Mouse (Mus musculus) layer of hippocampus, postnatal 36 days (tissue): ENCODE data around the gene Stk40. TPM values are rescaled to one million over a fixed set of nuclear protein-coding genes. Genes with fewer than 3 reads are reported as not detected.
A peak's percentile ranks its signal among the peaks of the same experiment; 100 is the strongest.

ENCODE experiments used
- DNase-seq, 2 experiments: peaks; one replicate each; pipeline ENCODE4 v3.0.0; 2022
- total RNA-seq, 2 experiments: library from RNA; stranded (reverse); gene quantifications; 2 replicates each; pipeline ENCODE4 v1.2.3; 2021

Gene Stk40
- total RNA-seq, 2 experiments from 2014 or later = 28.5 to 29.0 TPM

DNA sequence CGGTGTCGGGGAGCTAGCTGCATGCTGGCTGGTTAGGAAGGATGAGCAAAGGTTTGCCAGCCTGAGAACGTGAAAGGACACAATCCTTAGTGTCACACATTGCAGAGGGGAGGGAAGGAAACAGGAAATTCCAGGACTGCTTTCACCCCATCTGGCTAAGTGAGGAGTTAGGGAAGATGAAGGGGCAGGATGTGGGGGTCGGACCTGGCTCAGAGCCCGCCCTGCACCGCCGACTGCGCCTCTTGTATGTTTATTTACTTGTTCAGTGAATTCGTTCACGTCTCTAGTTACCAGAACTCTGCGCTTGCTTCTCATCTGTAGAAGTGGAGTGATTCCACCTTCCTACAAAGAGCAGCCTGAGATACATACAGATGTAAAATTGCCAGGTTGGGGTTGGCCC, 26.7 kb downstream of the Stk40 start:
- DNase-seq = no peak

DNA sequence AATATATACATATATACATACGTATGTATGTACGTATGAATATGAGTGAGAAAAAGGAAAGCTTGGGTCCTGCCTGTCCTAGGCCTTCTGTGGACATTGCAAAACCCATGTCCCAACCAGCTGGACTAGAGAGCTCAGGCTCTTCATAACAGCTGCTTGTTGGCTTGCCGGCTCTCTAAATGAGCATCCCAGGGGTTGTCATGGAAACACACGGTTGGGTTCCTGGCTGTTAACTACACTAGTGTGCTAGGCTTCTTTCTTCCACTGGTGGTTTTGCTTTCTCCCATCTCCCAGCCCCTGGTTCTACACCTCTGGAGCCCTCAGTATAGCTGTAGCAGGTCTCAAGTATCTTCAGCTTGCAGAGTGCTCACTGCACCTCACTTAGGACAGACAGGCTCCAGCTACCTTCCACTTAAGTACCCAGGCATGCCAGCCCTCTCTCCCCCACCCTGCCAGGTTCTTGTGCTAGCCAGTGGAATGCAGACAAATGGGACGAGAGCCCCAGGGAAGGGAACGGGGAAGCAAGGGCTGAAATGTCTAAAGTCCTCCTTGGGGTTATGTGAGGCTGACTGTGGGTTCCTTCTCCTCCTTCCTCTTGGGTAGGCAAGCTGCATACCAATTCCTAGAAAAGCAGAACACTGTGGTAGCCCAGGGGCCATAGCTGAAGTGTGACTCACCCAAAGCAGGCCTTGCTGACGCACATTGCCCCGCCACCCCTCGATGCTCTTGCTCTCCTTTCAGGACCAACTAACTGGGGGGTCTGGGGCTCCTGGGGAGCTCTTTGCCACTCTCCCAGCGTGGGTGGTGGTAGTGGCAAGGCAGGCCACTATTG, 27.7 kb downstream of the Stk40 start:
- DNase-seq = peak; percentile 34 to 51

DNA sequence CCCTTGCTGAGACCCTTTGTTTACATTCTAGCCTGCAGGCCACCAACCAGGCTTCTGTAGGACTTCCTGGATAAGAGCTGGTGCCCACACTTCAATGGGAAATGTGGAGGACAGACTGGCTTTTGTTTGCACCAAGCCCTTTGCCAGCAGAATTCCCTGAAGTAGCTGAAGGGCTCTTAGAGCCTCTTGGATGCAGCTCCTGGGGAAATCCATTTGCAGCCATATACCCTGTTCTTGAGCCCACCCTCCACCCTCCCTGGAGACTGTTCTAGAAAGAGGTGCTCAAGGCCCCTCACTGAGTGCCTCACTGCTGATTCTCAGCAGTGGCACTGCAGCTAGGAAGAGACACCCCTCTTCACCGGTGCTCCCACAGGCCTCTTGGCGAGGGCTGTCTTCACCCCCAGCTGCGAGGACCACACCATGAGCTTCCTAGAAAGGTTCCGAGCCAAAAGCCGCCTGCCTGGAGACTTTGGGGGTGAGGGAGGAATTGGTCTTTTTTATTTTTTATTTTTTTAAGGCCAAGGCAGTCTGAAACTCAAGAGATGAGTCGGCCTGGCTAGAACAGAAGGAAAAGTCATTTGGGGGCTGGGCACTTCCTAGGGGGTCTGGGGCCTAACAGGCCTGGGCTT, 29.0 kb downstream of the Stk40 start:
- DNase-seq = no peak

DNA sequence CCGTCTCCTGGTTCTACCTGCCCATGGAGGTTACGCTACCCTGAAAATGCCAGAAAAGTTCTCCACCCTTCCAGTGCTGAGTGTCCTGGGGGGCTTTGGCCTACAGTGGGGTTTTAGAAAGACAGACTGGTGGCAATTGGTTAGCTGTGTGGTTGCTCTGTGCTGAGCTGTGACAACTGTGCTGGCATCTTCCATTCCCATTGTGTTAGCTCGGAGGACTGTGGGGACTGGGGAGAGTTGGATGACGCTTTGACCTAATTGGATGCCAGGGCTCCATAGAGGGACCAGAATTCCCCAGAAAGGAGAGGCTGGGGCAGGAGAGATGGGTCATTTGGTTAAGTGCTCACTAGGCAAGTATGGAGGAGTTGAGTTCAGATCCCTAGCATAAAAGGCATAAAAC, 30.5 kb downstream of the Stk40 start:
- DNase-seq = no peak

DNA sequence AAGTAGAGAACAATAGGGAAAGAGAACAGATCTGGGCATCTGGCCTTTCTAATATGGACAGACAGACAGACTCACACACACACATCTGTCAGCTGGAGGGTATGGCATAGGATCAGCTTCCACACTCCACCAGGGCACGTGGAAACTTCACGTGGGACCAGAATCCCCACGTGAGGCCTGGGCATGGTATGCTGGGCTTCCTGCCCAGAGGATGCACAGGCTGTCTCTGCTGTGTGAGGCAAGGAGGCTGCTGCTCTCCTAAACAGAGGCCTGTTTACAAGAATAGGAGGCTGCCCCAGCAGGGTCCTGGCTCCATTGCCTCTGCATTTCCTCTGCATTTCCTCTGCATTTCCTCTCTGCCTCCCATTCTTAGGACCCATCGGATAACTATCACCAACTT, 30.9 kb downstream of the Stk40 start:
- no peak for DNase-seq

DNA sequence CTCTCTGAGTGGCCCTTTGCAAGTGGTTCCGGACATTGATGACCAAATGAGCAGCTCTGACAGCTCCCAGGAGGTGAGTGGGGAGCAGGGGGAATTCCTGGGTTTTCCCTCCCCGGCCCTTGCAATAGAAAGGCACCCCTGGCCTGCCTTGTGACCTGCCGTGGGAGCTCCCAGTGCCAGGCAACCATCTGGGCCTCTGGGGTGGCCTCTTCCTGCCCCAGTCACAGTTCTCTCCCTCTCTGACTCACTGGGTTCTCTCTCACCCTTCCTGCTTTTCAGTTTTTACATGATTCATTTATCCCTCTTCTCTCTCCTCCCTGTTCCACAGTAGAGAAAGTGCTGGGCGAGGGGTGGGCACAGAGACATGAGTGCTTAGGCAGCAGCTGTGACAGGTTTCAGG, 34.0 kb downstream of the Stk40 start:
- no peak for DNase-seq

DNA sequence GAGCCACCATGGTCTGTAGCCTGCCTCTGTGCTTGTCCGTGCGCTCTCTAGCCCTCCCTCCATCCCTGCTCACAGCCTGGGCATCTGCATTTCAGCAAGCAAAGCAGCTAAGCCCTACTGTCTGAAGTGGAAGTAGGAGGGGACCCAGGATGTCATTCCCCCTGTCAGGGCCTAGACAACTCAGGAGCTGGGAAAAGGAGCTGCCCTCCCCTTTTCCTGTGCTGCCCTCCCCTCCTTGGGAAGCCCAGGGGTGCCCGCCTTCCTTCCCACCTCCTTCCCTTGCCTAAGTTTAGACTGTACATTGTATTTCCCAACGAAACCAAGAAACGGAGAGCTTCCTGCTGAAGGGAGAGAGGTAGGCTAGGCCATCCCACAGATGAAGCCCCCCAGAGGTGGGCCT, 37.3 kb downstream of the Stk40 start:
- no peak for DNase-seq

DNA sequence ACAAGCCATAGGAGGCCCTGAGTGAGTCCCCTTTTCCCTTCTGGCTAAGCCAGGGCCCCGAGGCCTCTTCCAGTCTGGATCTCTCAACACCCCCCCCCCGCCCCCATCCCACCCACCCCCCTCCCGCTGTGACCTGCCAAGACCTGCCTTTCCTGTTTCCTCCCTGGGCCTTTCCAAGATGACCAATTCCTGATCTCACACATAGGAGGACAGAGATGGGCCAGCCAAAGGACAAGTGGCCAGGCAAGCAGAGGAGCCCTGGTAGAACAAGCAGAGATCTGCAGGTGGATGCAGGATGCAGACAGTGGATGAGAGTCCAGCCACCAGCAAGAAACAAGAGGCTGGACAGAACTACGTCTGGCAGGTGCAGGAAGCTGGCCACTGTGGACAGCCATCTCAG, 41.6 kb downstream of the Stk40 start:
- no peak for DNase-seq

DNA sequence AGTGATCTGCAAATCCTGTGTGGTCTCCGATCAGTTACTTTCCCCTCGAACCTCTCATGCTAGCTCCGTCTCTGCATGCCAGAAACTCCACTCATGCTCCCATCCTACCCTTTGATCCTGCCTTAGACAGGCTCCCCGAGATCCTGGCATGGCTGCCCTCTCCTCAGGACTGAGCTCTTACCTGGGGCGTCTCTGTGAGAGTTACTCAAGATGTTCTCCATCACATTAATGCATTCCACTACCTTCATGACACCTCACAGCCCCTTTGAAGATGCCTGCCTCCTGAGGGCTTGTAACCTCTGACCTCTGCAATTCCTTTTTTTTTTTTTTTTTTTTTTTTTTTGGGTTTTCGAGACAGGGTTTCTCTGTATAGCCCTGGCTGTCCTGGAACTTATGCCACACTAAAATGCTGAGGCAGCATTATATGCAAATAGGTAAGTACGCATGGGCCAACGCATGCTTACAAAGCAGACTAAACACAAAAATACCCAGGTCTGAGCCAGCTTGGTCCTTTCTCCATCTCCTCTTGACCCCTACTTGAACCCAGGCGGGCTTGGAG, 43.3 kb downstream of the Stk40 start:
- no peak for DNase-seq

DNA sequence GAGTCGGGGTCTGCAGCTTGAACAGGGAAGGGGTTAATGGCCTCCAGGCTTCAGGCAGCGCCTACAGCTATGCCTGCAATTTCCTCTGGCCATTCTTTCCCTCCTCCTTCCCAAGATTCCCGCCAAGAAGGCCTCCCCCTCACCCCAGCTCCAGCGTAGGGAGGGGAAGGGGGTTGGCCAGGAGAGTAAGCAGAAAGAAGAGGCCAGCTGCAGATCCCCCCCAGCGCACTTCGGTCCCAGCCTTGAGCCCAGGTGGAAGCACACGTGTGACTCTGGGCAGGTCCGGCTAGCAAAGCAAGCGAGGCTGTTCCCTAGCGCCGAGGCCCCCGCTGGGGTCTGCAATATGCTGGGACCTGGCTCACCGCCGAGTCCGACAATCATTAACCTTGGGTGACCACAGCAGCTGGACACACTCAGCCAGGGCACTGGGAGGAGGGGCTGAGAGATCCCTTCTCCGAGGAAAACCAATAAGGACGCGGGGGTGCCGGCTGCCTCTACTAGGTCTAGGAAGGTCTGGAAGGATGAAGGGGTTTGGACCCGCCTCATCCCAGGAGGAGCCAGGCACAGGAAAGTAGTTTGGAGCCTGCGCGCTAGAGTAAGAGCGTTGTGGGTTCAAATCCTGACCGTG, 43.9 kb downstream of the Stk40 start, which contains the start of gene Eva1b:
Eva1b (plus strand) TSS at position 212 of the 628 bp plus-strand sequence.
- no peak for DNase-seq

DNA sequence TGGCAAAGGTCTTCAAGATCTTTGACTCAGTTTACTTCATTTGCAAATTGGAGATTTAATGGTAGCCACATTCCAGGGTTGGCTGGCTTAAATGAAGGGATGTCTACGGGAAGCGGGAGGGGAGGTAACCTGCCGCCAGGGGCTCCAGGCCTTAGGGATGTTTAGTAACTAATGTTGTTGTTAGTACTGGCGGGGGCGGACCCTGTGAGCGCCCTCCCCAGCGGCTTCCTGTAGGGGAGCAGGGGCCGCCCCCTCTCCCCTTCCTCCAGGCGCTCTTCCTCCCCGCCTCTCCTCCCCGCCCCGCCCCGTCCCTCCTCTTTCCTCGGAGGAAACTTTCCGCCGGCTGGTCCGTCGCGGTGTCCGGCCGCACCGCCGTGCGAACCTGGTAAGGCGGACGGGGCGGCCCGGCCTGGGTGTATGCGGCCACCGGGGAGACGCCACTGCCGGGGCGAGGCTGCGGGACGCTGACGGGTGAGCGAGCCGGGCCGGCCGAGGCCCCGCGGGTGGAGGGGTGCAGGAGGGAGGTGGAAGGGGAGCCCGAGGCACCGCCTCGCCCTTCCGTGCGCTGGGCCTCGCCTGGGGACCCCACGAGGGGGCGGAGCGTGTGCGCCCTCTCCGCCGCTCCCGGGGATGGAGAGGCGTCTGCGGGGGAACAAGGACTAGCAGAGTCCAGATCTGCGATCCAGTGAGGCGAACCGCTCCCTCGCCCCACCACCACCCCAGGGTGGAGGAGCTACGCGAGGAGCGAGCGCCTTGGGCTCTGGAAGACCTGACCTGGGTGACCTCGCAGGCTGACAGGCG, 44.6 kb downstream of the Stk40 start:
- no peak for DNase-seq

DNA sequence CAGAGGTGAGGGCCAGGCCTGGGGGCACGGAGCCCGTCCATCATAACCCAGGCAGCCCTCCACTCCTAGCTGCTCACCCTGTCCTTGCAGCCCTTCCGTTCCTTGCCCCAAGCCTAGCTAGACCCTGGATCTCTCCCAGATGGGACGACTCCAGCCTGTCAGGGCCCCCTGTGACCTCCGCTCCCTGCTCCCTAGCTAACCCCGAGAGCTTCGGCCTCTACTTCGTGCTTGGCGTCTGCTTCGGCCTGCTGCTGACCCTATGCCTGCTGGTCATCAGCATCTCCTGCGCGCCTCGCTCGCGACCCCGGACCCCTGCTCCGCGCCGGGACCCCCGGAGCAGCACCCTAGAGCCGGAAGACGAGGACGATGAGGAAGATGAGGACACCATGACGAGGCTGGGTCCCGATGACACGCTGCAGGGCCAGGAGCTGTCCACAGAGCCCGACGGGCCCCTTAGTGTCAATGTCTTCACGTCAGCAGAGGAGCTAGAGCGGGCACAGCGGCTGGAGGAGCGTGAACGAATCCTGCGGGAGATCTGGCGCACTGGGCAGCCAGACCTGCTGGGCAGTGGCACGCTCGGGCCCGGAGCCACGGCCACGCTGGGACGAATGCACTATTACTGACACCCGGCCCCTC, 45.4 kb downstream of the Stk40 start:
- DNase-seq = no peak

DNA sequence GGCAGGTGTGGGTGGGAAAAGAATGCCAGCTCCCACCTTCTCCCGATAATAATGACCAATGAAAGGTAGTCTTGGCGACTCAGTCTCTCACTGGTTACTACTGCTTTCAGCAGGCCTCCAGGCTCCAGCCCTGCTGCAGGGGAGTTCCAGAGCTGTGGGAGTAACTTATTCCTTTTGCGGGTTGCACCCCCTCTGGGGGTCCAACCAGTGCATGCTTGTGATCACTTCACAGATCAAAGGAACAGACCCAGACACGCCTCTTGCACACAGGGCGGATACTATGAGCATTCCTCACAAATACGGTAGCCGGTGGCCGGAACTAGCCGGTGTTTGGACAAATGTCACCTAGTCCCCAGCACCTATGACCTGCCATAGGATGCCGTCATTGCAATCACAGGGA, 46.0 kb downstream of the Stk40 start:
- no peak for DNase-seq

DNA sequence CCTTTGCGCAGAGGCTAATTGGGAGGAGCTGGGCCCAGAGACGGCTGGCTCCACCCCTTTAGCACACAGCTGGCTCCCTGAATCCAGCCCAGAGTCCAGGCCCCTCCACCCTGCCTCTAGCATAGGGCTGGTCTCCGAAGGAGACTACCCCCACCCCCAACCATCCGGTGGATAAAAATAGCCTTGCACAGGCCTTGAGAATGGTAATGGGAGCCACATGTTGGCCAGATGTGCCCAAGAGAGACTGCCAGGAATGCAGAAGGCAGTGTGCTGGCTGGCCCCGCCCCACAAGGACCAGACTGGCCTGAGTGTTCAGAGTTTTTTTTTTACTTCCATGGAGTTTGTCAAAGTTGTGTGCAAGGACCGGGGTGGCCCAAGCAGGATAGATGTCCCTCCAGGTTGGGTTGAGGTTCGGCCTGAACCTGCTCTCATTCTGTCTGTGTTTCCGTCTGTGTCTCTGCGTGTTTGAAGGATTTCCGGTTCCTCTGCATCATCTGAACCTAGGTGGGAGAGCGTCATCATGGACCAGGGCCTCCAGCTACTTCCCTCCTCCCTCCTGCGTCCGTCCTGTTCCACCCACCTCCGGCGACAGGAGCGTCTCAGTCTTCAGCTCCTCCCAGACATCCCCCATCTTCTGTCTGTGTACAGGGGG, 46.7 kb downstream of the Stk40 start:
- DNase-seq = no peak

DNA sequence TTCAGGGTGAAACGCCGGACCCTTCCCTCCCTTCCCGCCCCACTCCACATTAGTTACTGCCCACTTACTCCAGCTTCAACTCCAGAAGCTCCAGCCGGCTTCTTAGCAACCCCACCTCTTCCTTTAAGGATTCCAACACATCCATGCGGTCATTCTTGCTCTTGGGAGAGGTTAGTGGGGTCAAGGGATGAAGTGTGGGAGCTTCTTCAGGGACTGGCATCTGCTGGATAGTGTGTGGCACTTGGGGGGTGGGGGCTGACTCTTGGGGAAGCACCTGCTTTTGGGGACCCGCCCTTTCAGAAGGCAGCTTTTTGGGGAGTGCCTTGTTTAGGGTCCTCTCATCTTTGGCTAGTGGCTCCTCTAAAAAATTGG, 47.2 kb downstream of the Stk40 start:
- no peak for DNase-seq

DNA sequence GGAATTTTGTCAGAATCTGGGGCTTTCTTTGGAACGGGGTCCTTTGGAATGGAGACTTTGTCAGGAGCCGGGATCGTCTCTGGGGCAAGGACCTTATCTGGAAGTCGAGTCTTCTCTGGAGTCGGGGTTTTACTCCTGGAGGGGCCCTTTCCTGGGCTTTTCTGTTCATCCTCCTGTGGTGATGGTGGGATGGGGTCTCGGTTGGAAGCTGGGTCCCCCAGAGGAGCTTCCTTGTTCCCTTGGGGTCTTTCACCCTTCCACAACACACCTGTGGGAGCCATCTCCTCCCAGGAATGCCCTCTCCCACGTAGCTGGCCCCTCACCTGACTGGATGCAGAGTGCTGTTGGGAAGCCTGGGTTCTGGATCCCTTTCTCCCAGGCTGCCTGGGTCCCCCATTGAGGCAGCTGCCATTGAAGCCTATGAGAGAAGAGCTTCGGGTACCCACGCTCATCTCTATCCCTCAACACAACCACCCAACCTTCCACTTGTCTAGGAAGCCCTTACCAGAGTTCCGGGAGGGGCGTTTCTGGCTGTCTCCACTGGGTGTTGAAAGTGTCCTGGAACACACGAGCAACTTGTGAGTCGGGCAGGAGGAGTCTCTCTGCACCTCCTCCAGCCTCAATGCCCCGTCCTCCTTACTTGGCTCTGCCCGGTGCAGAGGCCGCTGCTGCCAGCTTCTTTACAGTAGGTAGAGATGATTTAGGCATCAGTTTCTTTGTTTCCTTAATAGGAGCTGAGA, 48.1 kb downstream of the Stk40 start:
- DNase-seq = no peak

DNA sequence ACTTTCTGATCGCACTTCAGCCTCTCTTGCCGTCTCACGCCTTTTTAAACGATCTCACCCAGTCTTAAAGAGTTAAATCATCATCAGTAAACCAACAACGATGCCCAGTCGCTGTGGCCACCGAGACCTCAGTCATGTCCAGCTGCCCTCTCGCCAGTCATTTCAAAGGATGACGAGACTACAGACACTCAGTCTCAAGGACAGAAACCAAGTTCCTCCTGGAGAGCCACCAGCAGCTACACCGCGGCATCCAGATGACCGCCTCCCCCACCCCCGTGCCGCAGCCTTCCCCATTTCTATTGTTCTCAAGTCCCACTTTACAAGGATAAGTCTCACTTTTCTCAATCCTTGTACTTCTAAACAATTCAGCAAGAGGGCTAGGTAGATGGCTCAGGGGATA, 49.1 kb downstream of the Stk40 start:
- no peak for DNase-seq

DNA sequence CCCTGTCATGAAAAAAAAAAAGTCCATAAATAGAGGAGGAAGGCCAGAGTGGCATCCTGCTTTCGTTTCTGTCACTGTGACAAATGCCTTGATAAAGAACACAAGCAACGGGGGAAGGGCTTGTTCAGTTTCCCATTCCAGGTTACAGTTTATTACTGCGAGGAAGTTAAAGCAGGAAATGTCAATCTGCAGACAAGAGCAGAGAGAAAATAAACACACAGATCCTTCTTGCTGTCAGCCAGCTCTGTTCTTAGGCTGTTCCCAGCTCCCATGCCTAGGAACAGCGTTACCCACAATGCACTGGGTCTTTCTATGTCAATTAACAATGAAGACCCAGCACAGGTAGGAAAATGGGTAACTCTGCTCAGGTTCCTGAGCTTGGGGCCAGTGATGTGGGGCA, 51.4 kb downstream of the Stk40 start:
- DNase-seq = no peak

DNA sequence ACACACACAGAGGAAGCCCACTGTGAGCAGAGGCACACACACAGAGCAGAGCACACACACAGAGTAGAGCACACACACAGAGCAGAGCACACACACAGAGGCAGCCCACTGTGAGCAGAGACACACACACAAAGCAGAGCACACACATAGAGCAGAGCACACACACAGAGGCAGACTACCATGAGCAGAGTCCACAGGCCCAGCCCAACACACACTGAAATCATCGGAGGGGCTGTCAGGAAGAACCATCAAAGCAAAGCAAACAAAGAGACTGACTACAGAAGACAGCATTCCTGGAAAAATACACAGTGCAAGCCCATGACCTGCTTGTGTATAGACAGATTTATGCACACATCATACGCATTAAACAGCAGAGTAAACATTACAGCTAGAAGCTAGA, 52.1 kb downstream of the Stk40 start:
- no peak for DNase-seq

DNA sequence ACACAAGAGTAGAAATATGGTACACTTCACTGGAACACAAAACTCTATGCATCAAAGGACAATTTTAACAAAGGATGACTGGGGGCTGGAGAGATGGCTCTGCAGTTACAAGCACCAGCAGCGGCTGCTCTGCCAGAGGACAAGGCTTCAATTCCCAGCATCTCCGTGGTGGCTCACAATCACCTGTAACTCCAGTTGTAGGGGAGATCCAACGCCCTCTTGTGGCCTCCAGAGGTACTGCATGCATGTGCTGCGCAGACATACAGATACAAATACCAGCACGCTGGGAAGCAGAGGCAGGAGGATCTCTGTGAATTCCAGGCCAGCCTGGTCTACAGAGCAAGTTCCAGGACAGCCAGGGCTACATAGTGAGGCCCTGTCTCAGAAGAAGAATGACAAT, 52.9 kb downstream of the Stk40 start:
- DNase-seq = no peak

DNA sequence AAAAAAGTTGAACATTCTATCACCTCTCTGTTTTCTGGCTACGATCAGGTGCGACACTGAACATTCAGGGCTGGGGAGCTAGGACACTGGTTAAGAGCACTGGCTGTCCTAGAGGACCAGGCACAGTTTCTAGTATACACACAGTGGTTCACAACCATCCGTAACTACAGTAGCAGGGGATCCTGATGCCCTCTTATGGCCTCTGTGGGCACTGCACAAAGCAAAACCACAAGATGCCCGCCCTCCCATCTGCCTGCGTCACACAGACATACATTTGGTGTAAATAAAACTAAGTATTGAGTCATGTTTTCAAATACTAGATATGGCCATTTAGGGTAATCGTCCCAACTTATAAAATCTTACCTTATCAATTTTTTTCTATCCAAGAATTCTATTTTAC, 53.8 kb downstream of the Stk40 start:
- no peak for DNase-seq
